Mouse (Mus musculus) neural tube, embryonic 12.5 days (tissue): ENCODE measurements at regions not wholly inside any gene's neighbourhood (a gene's known extent, or its start where the extent isn't known, plus 50 kb on each side); places are given as distances from the start of the nearest gene placed in this dataset.

Experiments
- ATAC-seq: fragments of 200-750 bp; cut with Nextera tagmentation; 2 replicates; pipeline ENCODE4 v1.8.0; 2017; ENCODE audit warnings: low read depth, mild to moderate bottlenecking, moderate TSS enrichment, moderate library complexity; ENCODE audit not compliant: low FRiP score
- H3K27ac ChIP-seq: fragments of 300-500 bp; sonication (generic); 2 replicates; pipeline ENCODE4 v1.5.1; 2016
- H3K27me3 ChIP-seq: fragments of 300-500 bp; sonication (generic); replicated peaks from 2 replicates; pipeline ENCODE4 v1.6.1; 2016; ENCODE audit warnings: mild to moderate bottlenecking
- H3K36me3 ChIP-seq: fragments of 300-500 bp; sonication (generic); 2 replicates; pipeline ENCODE4 v1.6.1; 2016; ENCODE audit warnings: mild to moderate bottlenecking
- H3K4me1 ChIP-seq: fragments of 300-500 bp; sonication (generic); 2 replicates; pipeline ENCODE4 v1.6.1; 2016
- H3K4me2 ChIP-seq: fragments of 300-500 bp; sonication (generic); replicated peaks from 2 replicates; pipeline ENCODE4 v1.6.1; 2016; ENCODE audit warnings: mild to moderate bottlenecking
- H3K4me3 ChIP-seq: fragments of 300-500 bp; sonication (generic); 2 replicates; pipeline ENCODE4 v1.5.1; 2016
- H3K9ac ChIP-seq: fragments of 300-500 bp; sonication (generic); 2 replicates; pipeline ENCODE4 v1.6.1; 2016; ENCODE audit warnings: mild to moderate bottlenecking
- H3K9me3 ChIP-seq: fragments of 300-500 bp; sonication (generic); 2 replicates; pipeline ENCODE4 v1.6.1; 2016; ENCODE audit warnings: mild to moderate bottlenecking
- WGBS: fragments of 180-500 bp; shearing (Covaris S2); methylation state at CpG from one replicate; pipeline ENCODE4 v1.1.7; 2016; 5-methylcytosine and 5-hydroxymethylcytosine counted together

DNA sequence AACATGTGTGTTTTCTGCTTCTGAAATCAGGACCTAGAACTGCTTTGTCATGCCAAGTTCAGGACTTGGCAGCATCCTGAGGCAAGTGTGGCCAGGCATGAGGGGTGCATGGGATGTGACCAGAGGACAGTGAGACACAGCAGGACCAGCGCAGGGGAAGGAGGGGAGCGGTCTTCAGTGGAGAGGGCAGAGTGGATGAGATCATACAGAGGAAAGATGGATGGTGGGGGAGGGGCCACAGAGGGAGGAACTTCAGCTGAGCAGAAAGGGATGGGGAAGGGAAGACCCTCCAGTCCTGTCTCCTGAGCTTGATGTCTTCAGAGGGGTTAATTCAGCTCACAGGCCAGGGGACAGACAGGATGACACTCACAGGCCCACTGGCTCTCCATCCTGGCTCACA is 81.0 kb downstream of the Cryba4 start:
- WGBS: 77% methylated on average over 2 of the region's 2 CpGs
- H3K4me1 ChIP-seq: peaks cover 9% of the 10 kb centered on the region
- H3K27ac ChIP-seq: no peak overlapping the region
- H3K9me3 ChIP-seq: no peaks in the 10 kb centered on the region
- H3K4me3 ChIP-seq: no peak overlapping the region
- H3K27me3 ChIP-seq: 0 out of 2 replicates have a peak, but pooled peaks cover 2% of the 10 kb centered on the region
- H3K4me2 ChIP-seq: no peak overlapping the region
- no peaks in the 10 kb centered on the region for H3K36me3 ChIP-seq
- H3K9ac ChIP-seq: no peak overlapping the region
- ATAC-seq: no peak

DNA sequence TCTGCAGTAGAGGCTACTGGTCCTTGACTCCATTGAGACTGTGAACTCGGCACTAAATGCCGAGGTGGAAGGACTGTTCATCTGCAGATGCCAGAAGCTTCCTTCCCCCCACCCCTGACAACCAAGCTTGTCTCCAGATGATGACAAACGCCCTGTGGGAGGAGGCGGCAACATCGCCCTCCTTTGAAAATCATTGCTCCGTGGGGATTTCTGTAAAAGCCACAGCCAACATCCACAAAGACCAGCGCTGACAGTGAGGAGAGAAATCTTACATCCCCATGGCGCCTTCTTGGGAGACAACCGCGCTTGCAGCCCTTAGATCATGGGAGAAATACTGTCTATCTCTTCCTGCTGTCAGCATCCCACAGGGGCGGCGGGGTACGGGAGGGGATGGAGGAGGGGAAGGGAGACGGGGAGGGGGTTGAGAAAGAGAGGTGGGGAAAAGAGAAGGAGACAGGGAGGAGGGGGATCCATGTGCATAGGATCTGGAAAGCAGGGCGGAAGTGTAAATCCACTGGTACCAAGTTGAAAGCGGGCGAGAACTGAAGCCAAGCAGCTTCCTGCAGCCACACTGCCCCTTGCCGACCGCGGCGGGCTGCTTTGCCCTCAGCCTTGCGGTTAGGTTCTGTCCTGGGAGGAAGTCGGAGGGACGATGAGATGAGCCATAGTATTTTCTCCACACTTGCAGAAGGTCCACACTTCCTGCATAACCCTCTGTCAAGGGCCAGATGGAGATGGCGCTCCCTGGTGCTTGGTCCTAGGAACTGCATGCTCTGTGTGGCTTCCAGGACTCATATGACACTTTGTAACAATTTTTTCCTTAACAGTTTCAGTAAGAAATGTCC is 72.9 kb downstream of the Cryba4 start:
- Histone ChIP-seq H3K4me2 (peak overlapping the region; percentile 52), H3K4me3 (peak overlapping the region; percentile 26; the same call in 1 of the 2 replicates), H3K27me3 (0 out of 2 replicates have a peak, but pooled peaks cover 2% of the 10 kb centered on the region), H3K36me3 (no peaks in the 10 kb centered on the region), H3K4me1 (peaks cover 15% of the 10 kb centered on the region), H3K9ac (no peak overlapping the region), H3K9me3 (no peaks in the 10 kb centered on the region), H3K27ac (peak overlapping the region; percentile 37; the same call in 1 of the 2 replicates)
- no peak for ATAC-seq
- 20% methylated on average over 25 of the region's 25 CpGs for WGBS

DNA sequence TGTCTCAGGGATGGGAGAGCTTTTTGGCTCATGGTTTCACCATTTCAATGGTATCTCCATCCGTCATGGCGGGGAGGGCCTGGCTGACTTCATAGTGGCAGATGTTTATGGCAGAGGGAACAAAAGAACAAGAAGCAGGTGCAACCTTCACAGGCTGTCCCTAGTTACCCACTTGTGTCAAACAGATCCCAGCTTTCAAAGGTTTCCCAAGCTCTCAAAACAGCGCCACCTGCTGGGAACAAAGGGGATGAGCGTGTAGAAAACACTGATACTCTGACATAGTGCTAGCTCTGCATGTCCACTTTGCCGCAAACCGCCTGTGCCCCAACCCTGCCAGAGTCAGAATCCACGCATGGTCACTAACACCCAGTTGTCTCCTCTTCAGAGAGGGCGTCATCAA is 69.5 kb downstream of the Cryba4 start:
- Histone ChIP-seq H3K9ac (no peak overlapping the region), H3K4me3 (no peak overlapping the region), H3K27ac (no peak overlapping the region), H3K4me2 (no peak overlapping the region), H3K27me3 (0 out of 2 replicates have a peak, but pooled peaks cover 2% of the 10 kb centered on the region), H3K4me1 (peaks cover 8% of the 10 kb centered on the region), H3K9me3 (no peaks in the 10 kb centered on the region), H3K36me3 (no peaks in the 10 kb centered on the region)
- WGBS: 37% methylated on average over 8 of the region's 8 CpGs
- no peak for ATAC-seq

DNA sequence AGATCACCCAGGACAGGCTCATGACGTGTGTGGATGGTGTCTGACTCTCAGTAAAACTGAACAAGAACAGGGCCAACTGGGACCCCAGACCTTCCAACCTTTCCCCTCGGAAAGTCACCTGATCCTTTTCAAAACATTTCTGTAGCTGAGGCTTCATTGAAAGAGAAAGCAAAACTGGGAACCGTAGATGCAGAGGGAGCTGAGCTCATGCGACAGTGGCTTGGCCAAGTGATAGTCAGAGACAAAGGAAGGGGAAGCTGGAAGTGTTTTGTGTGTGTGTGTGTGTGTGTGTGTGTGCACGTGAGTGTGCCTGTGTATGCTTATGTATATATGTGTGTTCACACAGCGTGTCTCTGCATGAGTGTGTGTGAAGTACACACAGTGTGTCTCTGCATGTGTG is 56.7 kb downstream of the Cryba4 start:
- no peaks in the 10 kb centered on the region for H3K4me1 ChIP-seq
- 80% methylated on average over 6 of the region's 6 CpGs for whole genome bisulfite sequencing
- no peak overlapping the region for H3K9ac ChIP-seq
- no peak for ATAC-seq
- H3K4me2 ChIP-seq: no peak overlapping the region
- H3K36me3 ChIP-seq: no peaks in the 10 kb centered on the region
- H3K4me3 ChIP-seq: no peak overlapping the region
- H3K27ac ChIP-seq: no peak overlapping the region
- H3K9me3 ChIP-seq: no peaks in the 10 kb centered on the region
- no peaks in the 10 kb centered on the region for H3K27me3 ChIP-seq
